Mouse (Mus musculus): Measurements from ENCODE around the gene Gprin2. TPM values are rescaled to one million over a fixed set of nuclear protein-coding genes. Genes with fewer than 3 reads are reported as not detected.
A peak's percentile ranks its signal among the peaks of the same experiment; 100 is the strongest.

The Gprin2 gene
- polyA plus RNA-seq, 1 experiment: 0.46 TPM

- no peak for TF ChIP-seq POLR2A (IDR thresholded peaks at IDR 0.05; ENCODE audit: low read depth, low read length)
- H3K27ac ChIP-seq (ENCODE audit: insufficient read depth, low read length): no peak overlapping the region
- H3K4me1 ChIP-seq (ENCODE audit: control insufficient read depth, insufficient read depth, low read length): no peaks in the 10 kb centered on the region
- no peak overlapping the region for H3K4me3 ChIP-seq (ENCODE audit: insufficient read depth, low read length)
These were observed 30.3 kb downstream of the Gprin2 start for GRCm38 (mm10) chr14:34171107-34171506.

GRCm38 (mm10) chr14:34155752-34156151 is 45.7 kb downstream of the Gprin2 start:
- 0 out of 2 replicates have a peak, but pooled peaks cover 3% of the 10 kb centered on the region for H3K4me1 ChIP-seq (ENCODE audit: control insufficient read depth, insufficient read depth, low read length)
- H3K27ac ChIP-seq (ENCODE audit: insufficient read depth, low read length): no peak overlapping the region
- TF ChIP-seq CTCF (IDR thresholded peaks at IDR 0.05; ENCODE audit: borderline replicate concordance, insufficient read depth, low read length): no peak
- no peak for TF ChIP-seq POLR2A (IDR thresholded peaks at IDR 0.05; ENCODE audit: low read depth, low read length)
- H3K4me3 ChIP-seq (ENCODE audit: insufficient read depth, low read length): no peak overlapping the region

DNA sequence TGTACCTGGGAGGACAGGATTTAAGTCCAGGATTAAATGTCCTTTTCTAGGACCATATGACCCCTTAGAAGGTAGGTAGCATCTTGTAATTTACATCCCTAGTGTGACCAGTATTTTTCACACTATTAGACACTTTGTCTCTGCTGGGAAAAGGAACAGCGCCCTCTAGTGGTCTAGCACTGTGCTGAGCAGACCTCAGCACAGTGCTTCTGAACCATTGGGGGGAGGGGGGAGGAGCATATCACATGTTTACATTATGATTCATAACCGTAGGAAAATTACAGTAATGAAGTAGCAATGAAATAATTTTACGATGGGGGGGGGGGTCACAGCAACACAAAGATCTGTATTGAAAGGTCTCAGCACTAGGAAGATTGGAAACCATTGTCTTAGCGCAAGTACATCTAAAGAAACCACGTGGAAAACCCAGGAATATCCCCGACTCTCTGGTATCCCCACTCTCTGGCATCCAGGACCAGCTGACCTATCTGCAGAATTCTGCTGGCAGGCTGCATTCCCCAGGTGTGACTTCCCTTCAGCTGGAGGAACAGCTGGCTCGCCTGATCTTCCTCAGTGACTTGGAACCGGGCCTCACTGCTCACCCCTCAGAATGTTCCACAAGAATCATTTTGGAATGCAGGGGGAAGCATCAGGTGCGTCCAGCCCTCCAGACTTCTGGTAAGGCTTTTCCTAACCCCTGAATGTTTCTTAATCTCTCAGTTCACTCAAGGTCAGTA is 46.7 kb downstream of the Gprin2 start:
- Histone ChIP-seq H3K4me3 (ENCODE audit: insufficient read depth, low read length) (no peak overlapping the region), H3K27ac (ENCODE audit: insufficient read depth, low read length) (no peak overlapping the region), H3K4me1 (ENCODE audit: control insufficient read depth, insufficient read depth, low read length) (0 out of 2 replicates have a peak, but pooled peaks cover 3% of the 10 kb centered on the region)
- TF ChIP-seq CTCF (IDR thresholded peaks at IDR 0.05; ENCODE audit: borderline replicate concordance, insufficient read depth, low read length) (peak; percentile 22; the same call in 1 of the 2 replicates), POLR2A (IDR thresholded peaks at IDR 0.05; ENCODE audit: low read depth, low read length) (no peak)

- Histone ChIP-seq H3K4me3 (ENCODE audit: insufficient read depth, low read length) (no peak within 1 kb of the TSS), H3K4me1 (ENCODE audit: control insufficient read depth, insufficient read depth, low read length) (0 out of 2 replicates have a peak, but pooled peaks cover 3% of the 10 kb centered on the region), H3K27ac (ENCODE audit: insufficient read depth, low read length) (no peak within 1 kb of the TSS)
- no peak for TF ChIP-seq CTCF (IDR thresholded peaks at IDR 0.05; ENCODE audit: borderline replicate concordance, insufficient read depth, low read length)
- no peak for TF ChIP-seq POLR2A (IDR thresholded peaks at IDR 0.05; ENCODE audit: low read depth, low read length)
These were observed 49.1 kb downstream of the Gprin2 start, which contains the start of gene Npy4r for GRCm38 (mm10) chr14:34152342-34152741. TSS of gene Npy4r (minus strand) at chr14:34152489.

GRCm38 (mm10) chr14:34142915-34143314 is 58.5 kb downstream of the Gprin2 start:
- TF ChIP-seq CTCF (IDR thresholded peaks at IDR 0.05; ENCODE audit: borderline replicate concordance, insufficient read depth, low read length) (no peak), POLR2A (IDR thresholded peaks at IDR 0.05; ENCODE audit: low read depth, low read length) (no peak)
- Histone ChIP-seq H3K4me3 (ENCODE audit: insufficient read depth, low read length) (no peak overlapping the region), H3K27ac (ENCODE audit: insufficient read depth, low read length) (no peak overlapping the region), H3K4me1 (ENCODE audit: control insufficient read depth, insufficient read depth, low read length) (no peaks in the 10 kb centered on the region; the same call in 1 of the 2 replicates)

- no peaks in the 10 kb centered on the region; the same call in 1 of the 2 replicates for H3K4me1 ChIP-seq (ENCODE audit: control insufficient read depth, insufficient read depth, low read length)
- H3K4me3 ChIP-seq (ENCODE audit: insufficient read depth, low read length): no peak overlapping the region
- H3K27ac ChIP-seq (ENCODE audit: insufficient read depth, low read length): peak overlapping the region; percentile 23; the same call in 1 of the 2 replicates
- TF ChIP-seq CTCF (IDR thresholded peaks at IDR 0.05; ENCODE audit: borderline replicate concordance, insufficient read depth, low read length) (no peak), POLR2A (IDR thresholded peaks at IDR 0.05; ENCODE audit: low read depth, low read length) (no peak)
These were observed 59.1 kb downstream of the Gprin2 start for GRCm38 (mm10) chr14:34142316-34142715.

DNA sequence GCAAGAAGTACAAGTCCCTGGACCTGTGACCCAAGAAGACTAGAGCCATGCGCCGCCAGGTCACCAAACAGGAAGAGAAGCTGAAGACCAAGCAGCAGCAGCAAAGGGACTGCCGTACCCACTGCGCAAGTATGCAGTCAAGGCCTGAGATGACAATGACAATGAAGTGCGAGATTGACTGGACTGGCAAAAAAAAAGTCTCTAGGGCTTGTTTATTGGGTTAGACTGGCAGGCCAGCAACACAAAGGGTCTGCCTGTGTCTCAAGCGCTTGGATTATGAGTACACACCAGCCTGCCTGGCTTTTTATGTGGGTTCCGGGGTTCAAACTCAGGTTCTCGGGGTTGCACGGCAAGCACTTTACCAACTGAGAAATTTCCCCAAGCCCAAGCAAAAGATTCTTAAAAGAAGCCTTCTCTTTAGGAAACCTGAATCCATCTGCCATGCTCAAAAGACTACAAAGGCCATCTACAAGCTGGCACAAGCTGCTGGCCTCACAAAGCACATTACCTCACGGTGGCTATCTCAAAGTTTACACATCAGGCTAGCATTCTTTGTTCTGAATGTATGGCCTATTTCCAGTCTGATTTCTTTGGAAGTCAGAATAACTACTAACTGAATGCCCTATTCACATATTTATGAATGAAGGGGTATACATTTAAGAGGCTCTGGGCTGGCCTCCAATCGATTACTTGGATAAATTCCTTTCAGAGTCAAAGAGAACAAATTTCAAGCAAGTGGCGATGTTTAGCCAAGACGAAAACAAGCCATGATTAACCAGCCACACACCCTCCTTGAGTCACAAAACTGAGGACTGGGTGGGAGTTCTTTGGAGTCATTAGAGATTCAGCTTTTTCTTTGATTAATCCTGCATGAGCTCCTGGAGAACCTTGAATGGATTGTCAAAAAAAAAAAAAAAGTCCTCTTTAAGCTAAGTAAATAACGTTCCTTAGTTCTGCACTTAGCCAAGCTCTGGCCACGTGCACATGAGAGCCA is 61.5 kb downstream of the Gprin2 start:
- Histone ChIP-seq H3K4me3 (ENCODE audit: insufficient read depth, low read length) (no peak overlapping the region), H3K27ac (ENCODE audit: insufficient read depth, low read length) (no peak overlapping the region), H3K4me1 (ENCODE audit: control insufficient read depth, insufficient read depth, low read length) (no peaks in the 10 kb centered on the region; the same call in 1 of the 2 replicates)
- TF ChIP-seq CTCF (IDR thresholded peaks at IDR 0.05; ENCODE audit: borderline replicate concordance, insufficient read depth, low read length) (no peak), POLR2A (IDR thresholded peaks at IDR 0.05; ENCODE audit: low read depth, low read length) (no peak)

Other genes with a start within 250 kb of the Gprin2 start
- gene Rbp3, start 247.7 kb downstream of the Gprin2 start, polyA plus RNA-seq (2011; ENCODE audit: insufficient read length, low read depth, missing spikeins): not detected in 2 replicates
- not detected in 2 replicates for gene Zfp488, start 222.9 kb downstream of the Gprin2 start, polyA plus RNA-seq (2011; ENCODE audit: insufficient read length, low read depth, missing spikeins)
- not detected in 2 replicates for gene Gm30083, start 186.5 kb downstream of the Gprin2 start, polyA plus RNA-seq (2011; ENCODE audit: insufficient read length, low read depth, missing spikeins)
- not detected in 2 replicates for gene Gm5460, start 184.9 kb downstream of the Gprin2 start, polyA plus RNA-seq (2011; ENCODE audit: insufficient read length, low read depth, missing spikeins)
- gene Antxrl, start 148.9 kb downstream of the Gprin2 start, polyA plus RNA-seq (2011; ENCODE audit: insufficient read length, low read depth, missing spikeins): not detected in 2 replicates
- 28.1 and 42.9 TPM in 2 replicates for gene Anxa8, start 115.7 kb downstream of the Gprin2 start, polyA plus RNA-seq (2011; ENCODE audit: insufficient read length, low read depth, missing spikeins)
- gene A630023A22Rik, start 98.9 kb downstream of the Gprin2 start, polyA plus RNA-seq (2011; ENCODE audit: insufficient read length, low read depth, missing spikeins): 1.6 and 2.8 TPM in 2 replicates
- gene Npy4r, start 49.2 kb downstream of the Gprin2 start, polyA plus RNA-seq (2011; ENCODE audit: insufficient read length, low read depth, missing spikeins): not detected in 2 replicates
- not detected in 2 replicates for gene Syt15, start 17.9 kb upstream of the Gprin2 start, polyA plus RNA-seq (2011; ENCODE audit: insufficient read length, low read depth, missing spikeins)
- gene Shld2, start 108.8 kb upstream of the Gprin2 start, polyA plus RNA-seq (2011; ENCODE audit: insufficient read length, low read depth, missing spikeins): 7.4 and 10.1 TPM in 2 replicates
- 159 and 181 TPM in 2 replicates for gene Glud1, start 109.1 kb upstream of the Gprin2 start, polyA plus RNA-seq (2011; ENCODE audit: insufficient read length, low read depth, missing spikeins)
- gene Fam25c, start 153.8 kb upstream of the Gprin2 start, polyA plus RNA-seq (2011; ENCODE audit: insufficient read length, low read depth, missing spikeins): not detected in 2 replicates
- gene Sncg, start 173.1 kb upstream of the Gprin2 start, polyA plus RNA-seq (2011; ENCODE audit: insufficient read length, low read depth, missing spikeins): 6.6 and 10.8 TPM in 2 replicates
- not detected in 2 replicates for gene Mmrn2, start 173.8 kb upstream of the Gprin2 start, polyA plus RNA-seq (2011; ENCODE audit: insufficient read length, low read depth, missing spikeins)